Mouse (Mus musculus): ENCODE measurements around the gene Ythdf2.

GRCm38 (mm10) chr4:132234710-132235109, 22.6 kb upstream of the Ythdf2 start:
- TF ChIP-seq CTCF (IDR thresholded peaks at IDR 0.05; ENCODE audit: control insufficient read depth, insufficient read depth, low read length) = no peak
- TF ChIP-seq POLR2A (IDR thresholded peaks at IDR 0.05; ENCODE audit: borderline replicate concordance, control insufficient read depth, low read depth, low read length) = no peak

Data from bone marrow, adult 2 months (tissue).